Mouse (Mus musculus) heart, postnatal 36 days (tissue): ENCODE measurements around the gene Gpx3. TPM values are rescaled to one million over a fixed set of nuclear protein-coding genes. Genes with fewer than 3 reads are reported as not detected.

Source experiments
- total RNA-seq, 2 experiments: library from RNA; stranded (reverse); gene quantifications; 2 replicates each; pipeline ENCODE4 v1.2.3; 2021

Gpx3 gene
- total RNA-seq, 2 experiments from 2014 or later = 189 to 218 TPM

Other genes starting within 250 kb of the Gpx3 start
- gene Cdc42se2, start 114.8 kb upstream of the Gpx3 start, total RNA-seq = 10 to 100 TPM; 24.8 to 26.8 TPM
- 10 to 100 TPM; 37.9 to 39.0 TPM for gene Lyrm7, start 41.5 kb upstream of the Gpx3 start, total RNA-seq
- 100 to 1,000 TPM; 292 to 340 TPM for gene Hint1, start 36.1 kb upstream of the Gpx3 start, total RNA-seq
- gene Tnip1, start 60.5 kb downstream of the Gpx3 start, total RNA-seq = 10 to 100 TPM; 29.2 to 29.4 TPM
- gene Anxa6, start 131.0 kb downstream of the Gpx3 start, total RNA-seq = 100 to 1,000 TPM; 234 to 241 TPM
- 1 to 10 TPM; 7.6 to 8.0 TPM for gene Ccdc69, start 175.7 kb downstream of the Gpx3 start, total RNA-seq
- gene Gm2a, start 195.7 kb downstream of the Gpx3 start, total RNA-seq = 10 to 100 TPM; 10.8 to 11.8 TPM
- gene Slc36a3, start 249.3 kb downstream of the Gpx3 start, total RNA-seq = not detected